Mouse (Mus musculus): ENCODE data around the gene Armc7. TPM values are rescaled to one million over a fixed set of nuclear protein-coding genes. Genes with fewer than 3 reads are reported as not detected.
A peak's percentile ranks its signal among the peaks of the same experiment; 100 is the strongest.

Armc7 gene
- polyA plus RNA-seq, 1 experiment = 8.5 TPM

- DNase-seq = peak; percentile 77 to 81
- Histone ChIP-seq H3K27ac (ENCODE audit: insufficient read depth, low read length) (peak overlapping the region; percentile 74), H3K4me1 (ENCODE audit: control insufficient read depth, insufficient read depth, low read length) (peaks cover 8% of the 10 kb centered on the region; the same call in 1 of the 2 replicates), H3K4me3 (replicated peaks; ENCODE audit: insufficient read depth, low read depth, low read length) (peak overlapping the region; percentile 56), H3K27me3 (ENCODE audit: control insufficient read depth, insufficient read depth, low read length) (no peaks in the 10 kb centered on the region)
- TF ChIP-seq POLR2A (IDR thresholded peaks at IDR 0.05; ENCODE audit: borderline replicate concordance, insufficient read depth, low read length) (peak; percentile 39; the same call in 1 of the 2 replicates), CTCF (IDR thresholded peaks at IDR 0.05; ENCODE audit: borderline replicate concordance, insufficient read depth, low read depth, low read length) (no peak)
- WGBS = 8% methylated on average over 31 of the region's 31 CpGs
Observed at GRCm38 (mm10) chr11:115435596-115436337, 39.7 kb upstream of the Armc7 start.

GRCm38 (mm10) chr11:115437571-115438122 is 37.8 kb upstream of the Armc7 start:
- TF ChIP-seq CTCF (IDR thresholded peaks at IDR 0.05; ENCODE audit: borderline replicate concordance, insufficient read depth, low read depth, low read length) (no peak), POLR2A (IDR thresholded peaks at IDR 0.05; ENCODE audit: borderline replicate concordance, insufficient read depth, low read length) (no peak)
- DNase-seq = no peak
- H3K4me3 ChIP-seq (replicated peaks; ENCODE audit: insufficient read depth, low read depth, low read length) = no peak overlapping the region
- H3K27me3 ChIP-seq (ENCODE audit: control insufficient read depth, insufficient read depth, low read length) = no peaks in the 10 kb centered on the region
- WGBS = 85% methylated on average over 5 of the region's 5 CpGs
- H3K4me1 ChIP-seq (ENCODE audit: control insufficient read depth, insufficient read depth, low read length) = peaks cover 8% of the 10 kb centered on the region; the same call in 1 of the 2 replicates
- no peak overlapping the region for H3K27ac ChIP-seq (ENCODE audit: insufficient read depth, low read length)

- DNase-seq = no peak
- Histone ChIP-seq H3K4me3 (replicated peaks; ENCODE audit: insufficient read depth, low read depth, low read length) (no peak overlapping the region), H3K27ac (ENCODE audit: insufficient read depth, low read length) (no peak overlapping the region), H3K27me3 (ENCODE audit: control insufficient read depth, insufficient read depth, low read length) (no peaks in the 10 kb centered on the region), H3K4me1 (ENCODE audit: control insufficient read depth, insufficient read depth, low read length) (peaks cover 8% of the 10 kb centered on the region; the same call in 1 of the 2 replicates)
- 90% methylated on average over 3 of the region's 3 CpGs for WGBS
- TF ChIP-seq CTCF (IDR thresholded peaks at IDR 0.05; ENCODE audit: borderline replicate concordance, insufficient read depth, low read depth, low read length) (no peak), POLR2A (IDR thresholded peaks at IDR 0.05; ENCODE audit: borderline replicate concordance, insufficient read depth, low read length) (no peak)
Observed at GRCm38 (mm10) chr11:115439326-115439725, 36.1 kb upstream of the Armc7 start.

DNA sequence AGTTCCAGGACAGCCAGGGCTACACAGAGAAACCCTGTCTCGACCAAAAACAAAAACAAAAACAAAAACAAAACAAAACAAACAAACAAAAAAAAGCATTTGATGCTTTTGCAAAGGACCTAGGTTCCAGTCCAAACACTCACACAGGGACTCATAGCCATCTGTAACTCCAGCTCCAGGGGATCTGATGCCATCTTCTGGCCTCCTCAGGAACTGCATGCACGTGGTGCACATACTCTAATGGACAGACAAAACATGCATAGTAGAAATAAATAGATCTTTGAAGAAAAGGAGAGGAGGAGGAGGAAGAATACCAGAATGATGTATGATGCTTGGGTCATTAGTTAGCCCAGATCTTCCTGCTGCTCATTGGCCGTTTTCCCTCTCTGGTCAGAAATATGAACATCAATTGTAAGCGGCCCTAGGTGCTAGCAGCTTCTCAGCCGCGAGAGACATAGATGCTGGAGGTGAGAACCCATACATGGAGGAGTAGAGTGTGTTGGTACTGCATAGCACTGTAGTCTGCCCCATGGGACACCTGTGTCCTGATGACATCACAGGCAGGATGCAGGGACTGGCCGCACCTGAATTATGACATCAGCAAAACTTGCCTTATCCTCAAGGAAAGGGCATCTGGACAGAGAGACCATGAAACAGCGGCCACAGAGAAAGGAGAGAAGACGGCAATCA is 35.4 kb upstream of the Armc7 start, which contains the start of gene Trim80:
Gene Trim80 (plus strand): TSS at position 640 of the 690 bp plus-strand sequence.
- no peaks in the 10 kb centered on the region for H3K27me3 ChIP-seq (ENCODE audit: control insufficient read depth, insufficient read depth, low read length)
- 94% methylated on average over 9 of the region's 9 CpGs for WGBS
- peak; percentile 7; the same call in 1 of the 2 replicates for TF ChIP-seq CTCF (IDR thresholded peaks at IDR 0.05; ENCODE audit: borderline replicate concordance, insufficient read depth, low read depth, low read length)
- TF ChIP-seq POLR2A (IDR thresholded peaks at IDR 0.05; ENCODE audit: borderline replicate concordance, insufficient read depth, low read length) = no peak
- peaks cover 8% of the 10 kb centered on the region; the same call in 1 of the 2 replicates for H3K4me1 ChIP-seq (ENCODE audit: control insufficient read depth, insufficient read depth, low read length)
- DNase-seq = no peak
- H3K27ac ChIP-seq (ENCODE audit: insufficient read depth, low read length) = no peak within 1 kb of the TSS
- H3K4me3 ChIP-seq (replicated peaks; ENCODE audit: insufficient read depth, low read depth, low read length) = no peak within 1 kb of the TSS

DNA sequence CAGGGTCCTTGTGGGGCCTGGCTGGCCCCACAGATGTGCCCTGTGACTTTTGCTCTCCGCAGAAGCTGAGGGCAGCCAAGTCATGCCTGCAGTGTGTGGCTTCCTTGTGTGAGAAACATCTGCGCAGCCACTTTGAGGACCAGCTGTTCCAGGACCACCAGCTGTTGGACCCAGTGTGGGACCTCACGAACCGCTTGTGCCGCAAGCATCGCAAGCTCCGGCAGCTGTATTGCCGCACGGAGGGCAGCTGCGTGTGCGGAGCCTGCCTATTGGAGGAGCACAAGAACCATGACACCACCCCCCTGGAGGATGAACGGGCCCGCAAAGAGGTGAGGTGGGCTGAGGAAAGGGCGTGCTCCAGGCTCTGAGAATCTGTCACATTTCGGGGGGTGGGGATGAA is 34.0 kb upstream of the Armc7 start:
- no peaks in the 10 kb centered on the region for H3K27me3 ChIP-seq (ENCODE audit: control insufficient read depth, insufficient read depth, low read length)
- TF ChIP-seq CTCF (IDR thresholded peaks at IDR 0.05; ENCODE audit: borderline replicate concordance, insufficient read depth, low read depth, low read length) = no peak
- no peak for TF ChIP-seq POLR2A (IDR thresholded peaks at IDR 0.05; ENCODE audit: borderline replicate concordance, insufficient read depth, low read length)
- 54% methylated on average over 15 of the region's 15 CpGs for WGBS

DNA sequence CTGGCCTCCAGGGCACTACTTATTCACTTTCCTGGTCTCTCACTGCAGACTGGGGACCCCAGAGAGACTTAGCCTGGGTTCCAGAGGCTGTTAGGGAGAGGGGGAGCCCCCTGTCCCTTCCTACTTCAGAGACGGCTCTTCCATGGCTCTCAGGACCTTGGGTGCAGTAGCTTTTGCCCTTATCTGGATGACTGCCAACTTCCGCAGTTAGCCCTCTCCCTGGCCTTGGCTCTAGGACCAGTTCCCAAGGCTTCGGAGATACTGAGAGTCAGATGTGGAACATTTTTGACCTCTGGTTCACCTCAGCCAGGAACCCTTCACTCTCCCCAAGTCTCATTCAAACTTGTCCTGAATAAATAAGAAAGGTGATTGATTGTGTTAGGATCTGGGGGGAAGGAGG is 28.6 kb upstream of the Armc7 start:
- no peak for TF ChIP-seq POLR2A (IDR thresholded peaks at IDR 0.05; ENCODE audit: borderline replicate concordance, insufficient read depth, low read length)
- no peak for TF ChIP-seq CTCF (IDR thresholded peaks at IDR 0.05; ENCODE audit: borderline replicate concordance, insufficient read depth, low read depth, low read length)
- DNase-seq = no peak
- Histone ChIP-seq H3K4me1 (ENCODE audit: control insufficient read depth, insufficient read depth, low read length) (no peaks in the 10 kb centered on the region), H3K27me3 (ENCODE audit: control insufficient read depth, insufficient read depth, low read length) (no peaks in the 10 kb centered on the region), H3K4me3 (replicated peaks; ENCODE audit: insufficient read depth, low read depth, low read length) (no peak overlapping the region), H3K27ac (ENCODE audit: insufficient read depth, low read length) (no peak overlapping the region)
- WGBS = 51% methylated on average over 3 of the region's 3 CpGs

More for the DNA sequence above, 34.0 kb upstream of the Armc7 start:
- no peak for DNase-seq
- no peak overlapping the region for H3K27ac ChIP-seq (ENCODE audit: insufficient read depth, low read length)
- H3K4me3 ChIP-seq (replicated peaks; ENCODE audit: insufficient read depth, low read depth, low read length) = no peak overlapping the region
- peaks cover 7% of the 10 kb centered on the region; the same call in 1 of the 2 replicates for H3K4me1 ChIP-seq (ENCODE audit: control insufficient read depth, insufficient read depth, low read length)

DNA sequence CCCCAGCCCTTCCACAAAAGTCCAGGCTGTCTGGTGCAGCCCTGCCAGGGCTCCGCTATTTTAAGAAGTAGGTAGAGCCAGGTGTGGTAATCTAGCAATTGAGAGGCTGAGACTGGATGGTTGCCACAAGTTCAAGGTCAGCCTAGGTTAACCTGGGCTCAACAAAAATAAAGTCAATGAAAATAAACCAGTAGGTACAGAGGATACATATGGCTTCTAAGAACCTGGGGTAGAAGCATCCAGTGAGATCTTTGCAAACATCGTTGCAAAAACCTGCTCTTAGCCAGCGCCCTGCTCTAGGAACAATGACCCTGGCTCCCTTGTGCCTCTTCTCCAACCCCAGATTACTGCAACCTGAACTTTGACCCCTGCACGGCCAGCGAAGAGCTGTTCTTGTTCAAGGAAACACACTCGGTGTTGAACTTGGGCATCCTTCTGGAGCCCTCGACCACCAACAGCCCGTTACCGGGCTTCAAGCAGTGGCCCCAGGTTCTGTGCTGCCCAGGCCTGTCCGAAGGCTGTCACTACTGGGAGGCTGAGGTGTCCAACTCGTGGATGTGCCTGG is 28.1 kb upstream of the Armc7 start:
- no peak overlapping the region for H3K27ac ChIP-seq (ENCODE audit: insufficient read depth, low read length)
- H3K4me3 ChIP-seq (replicated peaks; ENCODE audit: insufficient read depth, low read depth, low read length) = no peak overlapping the region
- WGBS = 92% methylated on average over 11 of the region's 11 CpGs
- no peak for DNase-seq
- no peaks in the 10 kb centered on the region for H3K27me3 ChIP-seq (ENCODE audit: control insufficient read depth, insufficient read depth, low read length)
- no peak for TF ChIP-seq CTCF (IDR thresholded peaks at IDR 0.05; ENCODE audit: borderline replicate concordance, insufficient read depth, low read depth, low read length)
- no peak for TF ChIP-seq POLR2A (IDR thresholded peaks at IDR 0.05; ENCODE audit: borderline replicate concordance, insufficient read depth, low read length)
- H3K4me1 ChIP-seq (ENCODE audit: control insufficient read depth, insufficient read depth, low read length) = no peaks in the 10 kb centered on the region

Data from cerebellum, adult 2 months (tissue).